Mouse (Mus musculus) testis, adult 2 months (tissue): ENCODE measurements at regions not wholly inside any gene's neighbourhood (a gene's known extent, or its start where the extent isn't known, plus 50 kb on each side); places are given as distances from the start of the nearest gene placed in this dataset.

ENCODE experiments used
- CTCF ChIP-seq: fragments of 200-500 bp; IDR thresholded peaks from 2 replicates; pipeline ENCODE4 v1.5.1; 2012; ENCODE audit warnings: low read depth, mild to moderate bottlenecking, inconsistent platforms, low read length, moderate library complexity; ENCODE audit not compliant: control insufficient read depth, insufficient read depth, insufficient replicate concordance
- POLR2A ChIP-seq: fragments of 200-500 bp; IDR thresholded peaks from 2 replicates; pipeline ENCODE4 v1.6.1; 2012; ENCODE audit warnings: low read depth, mild to moderate bottlenecking, inconsistent platforms, low read length, moderate library complexity; ENCODE audit not compliant: control insufficient read depth

- TF ChIP-seq CTCF (no peak), POLR2A (no peak)
These were observed 111.3 kb upstream of the Gmds start for GRCm38 (mm10) chr13:32449710-32450417.
